21 mouse cellular contexts compared by ENCODE assay signal in the genomic region with DNA sequence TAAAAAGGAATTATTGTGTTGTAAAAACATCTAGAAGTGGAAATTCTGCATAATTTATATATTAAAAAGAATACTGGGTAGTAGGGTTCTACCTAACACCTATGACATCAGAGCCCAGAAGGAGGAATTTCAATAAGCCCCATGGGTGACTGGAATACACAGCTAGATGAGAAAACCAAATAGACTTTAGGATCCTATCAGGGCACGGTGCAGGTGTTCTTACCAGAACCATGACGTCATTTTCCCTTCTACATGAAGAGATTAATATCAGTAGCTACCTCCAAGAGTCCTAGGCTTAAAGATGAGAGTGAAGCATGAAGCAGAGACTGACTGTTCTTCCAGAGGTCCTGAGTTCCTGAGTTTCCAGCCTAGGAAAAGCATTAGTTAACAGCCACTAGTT. TPM values are rescaled to one million over a fixed set of nuclear protein-coding genes. Genes with fewer than 3 reads are reported as not detected.
DNase-seq lines count a peak whose midpoint lies in the region; ATAC-seq lines count a peak whose summit lies in the region.
"Had no signal": no experiment of that assay in that cellular context is flagged by ENCODE, and none has a peak within 500 bp of the region (broad histone marks: within the 10 kb centered on the region; RNA-seq: fewer than 3 reads in every experiment).

No protein-coding gene starts in this region.

- WGBS in forebrain, embryonic 11.5 days, result 86% methylated on average over 2 of the region's 2 CpGs
- WGBS in forebrain, embryonic 16.5 days, result 91% methylated on average over 2 of the region's 2 CpGs
- 93% methylated on average over 2 of the region's 2 CpGs for WGBS in midbrain, embryonic 11.5 days
- WGBS in midbrain, embryonic 16.5 days, result 93% methylated on average over 2 of the region's 2 CpGs

- H3K4me3 ChIP-seq in forebrain, embryonic 11.5 days (ENCODE audit: low read depth, low read length), result no peak overlapping the region
- H3K4me3 ChIP-seq in forebrain, embryonic 16.5 days (replicated peaks; ENCODE audit: low read length), result no peak overlapping the region
- no peak overlapping the region for H3K4me3 ChIP-seq in midbrain, embryonic 11.5 days (ENCODE audit: low read depth, low read length)
- no peak overlapping the region for H3K4me3 ChIP-seq in midbrain, embryonic 16.5 days (ENCODE audit: low read depth, low read length)

- no peak overlapping the region for H3K9ac ChIP-seq in forebrain, embryonic 11.5 days (ENCODE audit: low read length)
- H3K9ac ChIP-seq in forebrain, embryonic 16.5 days (replicated peaks; ENCODE audit: low read depth, low read length), result no peak overlapping the region
- H3K9ac ChIP-seq in midbrain, embryonic 11.5 days (ENCODE audit: low read length), result no peak overlapping the region
- no peak overlapping the region for H3K9ac ChIP-seq in midbrain, embryonic 16.5 days (ENCODE audit: low read depth, low read length)

- peak; percentile 1 for DNase-seq in forebrain, embryonic 11.5 days (ENCODE audit: low spot score)
- peak; percentile 56 for DNase-seq in midbrain, embryonic 11.5 days (ENCODE audit: low spot score, missing footprints)
- peak; percentile 64 for DNase-seq in A20 (ENCODE audit: low read depth, low spot score)
- DNase-seq in induced T-regulatory cell, adult 2 months (ENCODE audit: low read depth), result peak; percentile 31
- DNase-seq in right cerebral cortex, postnatal 25 days, result no peak
- DNase-seq in kidney, postnatal 36 days, result no peak
- DNase-seq: adrenal gland, adult 2 months; adrenal gland, adult 8-10 months; adrenal gland, postnatal 10 days; adrenal gland, postnatal 14 days; adrenal gland, postnatal 25 days; adrenal gland, postnatal 36 days; B cell, adult 2 months; cerebellum, adult 11 months; cerebellum, adult 11-12 months; cerebellum, adult 18-20 months had no signal

- H3K9me3 ChIP-seq in forebrain, embryonic 11.5 days (ENCODE audit: control insufficient read depth, low read length), result no peaks in the 10 kb centered on the region
- H3K9me3 ChIP-seq in forebrain, embryonic 16.5 days (ENCODE audit: control insufficient read depth, low read length), result no peaks in the 10 kb centered on the region
- no peaks in the 10 kb centered on the region for H3K9me3 ChIP-seq in midbrain, embryonic 11.5 days (ENCODE audit: control insufficient read depth, low read length)
- no peaks in the 10 kb centered on the region for H3K9me3 ChIP-seq in midbrain, embryonic 16.5 days (replicated peaks; ENCODE audit: control insufficient read depth, low read length, poor library complexity, severe bottlenecking)
- H3K9me3 ChIP-seq: G1E had no signal

- H3K27me3 ChIP-seq in forebrain, embryonic 11.5 days (ENCODE audit: control insufficient read depth, insufficient read depth, low read length), result no peaks in the 10 kb centered on the region
- H3K27me3 ChIP-seq in forebrain, embryonic 16.5 days (replicated peaks; ENCODE audit: control insufficient read depth, insufficient read depth, low read length), result no peaks in the 10 kb centered on the region
- no peaks in the 10 kb centered on the region for H3K27me3 ChIP-seq in midbrain, embryonic 11.5 days (ENCODE audit: control insufficient read depth, insufficient read depth, low read length)
- H3K27me3 ChIP-seq in midbrain, embryonic 16.5 days (ENCODE audit: control insufficient read depth, insufficient read depth, low read depth, low read length), result no peaks in the 10 kb centered on the region
- H3K27me3 ChIP-seq: Patski had no signal

- H3K36me3 ChIP-seq in forebrain, embryonic 11.5 days (ENCODE audit: control insufficient read depth, insufficient read depth, low read length), result no peaks in the 10 kb centered on the region
- no peaks in the 10 kb centered on the region for H3K36me3 ChIP-seq in forebrain, embryonic 16.5 days (ENCODE audit: control insufficient read depth, insufficient read depth)
- no peaks in the 10 kb centered on the region for H3K36me3 ChIP-seq in midbrain, embryonic 11.5 days (ENCODE audit: control insufficient read depth, insufficient read depth, low read length)
- H3K36me3 ChIP-seq in midbrain, embryonic 16.5 days (ENCODE audit: control insufficient read depth, insufficient read depth, low read length), result no peaks in the 10 kb centered on the region
- H3K36me3 ChIP-seq: G1E had no signal

- H3K27ac ChIP-seq in forebrain, embryonic 11.5 days (ENCODE audit: low read depth, low read length), result no peak overlapping the region
- H3K27ac ChIP-seq in forebrain, embryonic 16.5 days (ENCODE audit: low read length), result no peak overlapping the region
- H3K27ac ChIP-seq in midbrain, embryonic 11.5 days (ENCODE audit: low read depth, low read length), result no peak overlapping the region
- H3K27ac ChIP-seq in midbrain, embryonic 16.5 days (ENCODE audit: low read length), result no peak overlapping the region

- H3K4me1 ChIP-seq in forebrain, embryonic 11.5 days (replicated peaks; ENCODE audit: control insufficient read depth, insufficient read depth, low read length), result peaks cover 12% of the 10 kb centered on the region
- H3K4me1 ChIP-seq in forebrain, embryonic 16.5 days (replicated peaks; ENCODE audit: control insufficient read depth, insufficient read depth, low read length), result peaks cover 16% of the 10 kb centered on the region
- H3K4me1 ChIP-seq in midbrain, embryonic 11.5 days (ENCODE audit: control insufficient read depth, insufficient read depth, low read length), result peaks cover 4% of the 10 kb centered on the region; the same call in 1 of the 2 replicates
- H3K4me1 ChIP-seq in midbrain, embryonic 16.5 days (ENCODE audit: control insufficient read depth, insufficient read depth, low read length), result peaks cover 13% of the 10 kb centered on the region

- H3K4me2 ChIP-seq in forebrain, embryonic 11.5 days (ENCODE audit: low read depth, low read length, severe bottlenecking), result no peak overlapping the region
- H3K4me2 ChIP-seq in forebrain, embryonic 16.5 days (ENCODE audit: low read length), result no peak overlapping the region
- no peak overlapping the region for H3K4me2 ChIP-seq in midbrain, embryonic 11.5 days
- H3K4me2 ChIP-seq in midbrain, embryonic 16.5 days (ENCODE audit: low read length), result no peak overlapping the region

- no peak for ATAC-seq in forebrain, embryonic 11.5 days (replicated peaks; ENCODE audit: low FRiP score)
- ATAC-seq in forebrain, embryonic 16.5 days, result no peak
- ATAC-seq in midbrain, embryonic 11.5 days (ENCODE audit: low FRiP score), result no peak
- ATAC-seq in midbrain, embryonic 16.5 days, result no peak
- ATAC-seq: activated CD4-positive, CD25-positive, alpha-beta regulatory T cell, adult 4 months had no signal

RNA-seq across cellular contexts. Expression of a gene that starts 3.4 kb away (rescaled TPM):
- 3.1 TPM in 2 replicates for polyA plus RNA-seq in forebrain, embryonic 11.5 days (2014; fragmentation: Nextera tagmentation; extraction: Ambion mirVana)
- 8.9 and 11.8 TPM in 2 replicates for polyA plus RNA-seq in forebrain, embryonic 16.5 days (2015; fragmentation: Nextera tagmentation; extraction: Ambion mirVana)
- polyA plus RNA-seq in midbrain, embryonic 11.5 days (2014; fragmentation: Nextera tagmentation; extraction: Ambion mirVana), result 2.6 and 3.2 TPM in 2 replicates
- polyA plus RNA-seq in midbrain, embryonic 16.5 days (2015; fragmentation: Nextera tagmentation; extraction: Ambion mirVana), result 13.9 and 15.0 TPM in 2 replicates
- polyA plus RNA-seq: G1E had no signal

RNA-seq across cellular contexts. Expression of a gene that starts 11.6 kb away (rescaled TPM):
- 50.5 and 51.2 TPM in 2 replicates for polyA plus RNA-seq in forebrain, embryonic 11.5 days (2014; fragmentation: Nextera tagmentation; extraction: Ambion mirVana)
- polyA plus RNA-seq in forebrain, embryonic 16.5 days (2015; fragmentation: Nextera tagmentation; extraction: Ambion mirVana), result 49.8 and 50.9 TPM in 2 replicates
- 60.0 and 63.3 TPM in 2 replicates for polyA plus RNA-seq in midbrain, embryonic 11.5 days (2014; fragmentation: Nextera tagmentation; extraction: Ambion mirVana)
- polyA plus RNA-seq in midbrain, embryonic 16.5 days (2015; fragmentation: Nextera tagmentation; extraction: Ambion mirVana), result 42.9 and 46.5 TPM in 2 replicates

RNA-seq across cellular contexts. Expression of a gene that starts 40.6 kb away (rescaled TPM):
- 41.6 and 45.8 TPM in 2 replicates for polyA plus RNA-seq in forebrain, embryonic 11.5 days (2014; fragmentation: Nextera tagmentation; extraction: Ambion mirVana)
- polyA plus RNA-seq in forebrain, embryonic 16.5 days (2015; fragmentation: Nextera tagmentation; extraction: Ambion mirVana), result 59.0 and 60.0 TPM in 2 replicates
- 59.1 and 63.1 TPM in 2 replicates for polyA plus RNA-seq in midbrain, embryonic 11.5 days (2014; fragmentation: Nextera tagmentation; extraction: Ambion mirVana)
- polyA plus RNA-seq in midbrain, embryonic 16.5 days (2015; fragmentation: Nextera tagmentation; extraction: Ambion mirVana), result 54.3 and 60.7 TPM in 2 replicates

Comparison
In these comparisons a context has a peak if more than half of its experiments do, and no peak if none do; other contexts are left out.
1. DNase-seq: peak in forebrain, embryonic 11.5 days (single experiment), midbrain, embryonic 11.5 days (single experiment), A20 (single experiment) and induced T-regulatory cell, adult 2 months (single experiment); none in right cerebral cortex, postnatal 25 days (single experiment) and kidney, postnatal 36 days (0 of 2).